Mouse (Mus musculus): ENCODE results near the gene Lrrc1.

DNA sequence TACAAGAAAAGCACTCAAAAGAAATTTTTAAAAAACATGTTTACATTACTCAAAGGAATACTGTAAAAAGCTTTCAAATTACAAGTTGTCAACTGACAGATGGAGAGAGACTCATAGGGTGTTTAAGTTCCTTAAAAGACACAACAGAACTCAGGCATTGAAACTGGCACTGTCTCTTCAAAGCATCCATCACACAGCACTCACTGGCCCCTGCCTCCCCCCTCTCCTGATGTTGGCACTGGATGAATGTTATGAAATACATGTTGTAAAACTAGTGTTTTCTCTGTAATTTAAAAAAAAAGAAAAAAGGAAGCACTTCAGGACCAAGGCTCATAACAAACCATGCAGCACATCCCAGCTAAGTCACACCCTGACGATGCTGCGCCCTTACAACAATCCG is 61.1 kb downstream of the Lrrc1 start:
- TF ChIP-seq CTCF (conservative IDR thresholded peaks at IDR 0.05; ENCODE audit: low read length) = no peak
- no peak for TF ChIP-seq NANOG (IDR thresholded peaks at IDR 0.05; ENCODE audit: borderline replicate concordance, low read length)
